Mouse (Mus musculus) liver, adult 2 months (tissue): ENCODE measurements around the gene Acvrl1.

ENCODE experiments used
- CTCF ChIP-seq: fragments of 200-500 bp; IDR thresholded peaks from 2 replicates; pipeline ENCODE4 v1.5.1; 2011; ENCODE audit warnings: low read depth, low read length, control low read depth
- POLR2A ChIP-seq: fragments of 200-500 bp; IDR thresholded peaks from 2 replicates; pipeline ENCODE4 v1.6.1; 2011; ENCODE audit warnings: low read length, control low read depth; ENCODE audit not compliant: insufficient read depth; ENCODE audit errors: extremely low read depth

GRCm38 (mm10) chr15:101144176-101144575, 15.9 kb downstream of the Acvrl1 start:
- TF ChIP-seq CTCF = no peak
- no peak for TF ChIP-seq POLR2A
